21 mouse cellular contexts compared by ENCODE assay signal in genomic region chr14:37105846-37106245, GRCm38 (mm10). TPM values are rescaled to one million over a fixed set of nuclear protein-coding genes. Genes with fewer than 3 reads are reported as not detected.
DNase-seq lines count a peak whose midpoint lies in the region; ATAC-seq and TF ChIP-seq lines count a peak whose summit lies in the region.
"Had no signal": no experiment of that assay in that cellular context is flagged by ENCODE, and none has a peak within 500 bp of the region (broad histone marks: within the 10 kb centered on the region; RNA-seq: fewer than 3 reads in every experiment).

No protein-coding gene starts in this region.

- peak; percentile 35; the same call in 1 of the 2 replicates for ATAC-seq in heart, embryonic 13.5 days (ENCODE audit: extremely low read depth, insufficient number of reproducible peaks, low FRiP score, low TSS enrichment)
- ATAC-seq in neural tube, embryonic 12.5 days (ENCODE audit: low FRiP score, low read depth) = peak; percentile 31; the same call in 1 of the 2 replicates
- 0 out of 2 replicates have a peak, but pooled peaks have one; percentile 55 for ATAC-seq in forebrain, embryonic 15.5 days (replicated peaks)
- ATAC-seq in heart, postnatal 0 days (ENCODE audit: insufficient read depth, low read depth) = peak; percentile 85
- ATAC-seq: CD4-positive, CD25-positive, alpha-beta regulatory T cell, adult 4 months had no signal

- no peak for DNase-seq in heart, postnatal 14 days
- DNase-seq in neural tube, embryonic 10.5 days (ENCODE audit: extremely low spot score, low spot score) = no peak
- peak; percentile 51 for DNase-seq in heart, postnatal 0 days (ENCODE audit: low spot score)
- no peak for DNase-seq in gastrocnemius, postnatal 36 days
- DNase-seq in gastrocnemius, adult 8-10 months (ENCODE audit: low spot score in 2 of 2) = no peak
- DNase-seq: adrenal gland, postnatal 36 days; kidney, adult 11 months; kidney, postnatal 14 days; lung, adult 18-20 months; thymus, postnatal 25 days had no signal

- H3K27me3 ChIP-seq in heart, embryonic 13.5 days (replicated peaks) = peaks cover 12% of the 10 kb centered on the region
- H3K27me3 ChIP-seq in neural tube, embryonic 12.5 days (replicated peaks) = no peaks in the 10 kb centered on the region
- no peaks in the 10 kb centered on the region for H3K27me3 ChIP-seq in forebrain, embryonic 15.5 days
- H3K27me3 ChIP-seq in heart, postnatal 0 days (ENCODE audit: control insufficient read depth, insufficient read depth, low read length) = no peaks in the 10 kb centered on the region
- H3K27me3 ChIP-seq: hindbrain, embryonic 12.5 days; stomach, embryonic 15.5 days had no signal

- H3K36me3 ChIP-seq in heart, embryonic 13.5 days = no peaks in the 10 kb centered on the region
- H3K36me3 ChIP-seq in neural tube, embryonic 12.5 days = no peaks in the 10 kb centered on the region
- no peaks in the 10 kb centered on the region for H3K36me3 ChIP-seq in forebrain, embryonic 15.5 days
- no peaks in the 10 kb centered on the region for H3K36me3 ChIP-seq in heart, postnatal 0 days (replicated peaks; ENCODE audit: control insufficient read depth, insufficient read depth, low read length)
- H3K36me3 ChIP-seq: embryonic facial prominence, embryonic 15.5 days; hindbrain, embryonic 12.5 days; stomach, embryonic 15.5 days had no signal

- H3K4me3 ChIP-seq in heart, embryonic 13.5 days = no peak overlapping the region
- H3K4me3 ChIP-seq in neural tube, embryonic 12.5 days = no peak overlapping the region
- H3K4me3 ChIP-seq in forebrain, embryonic 15.5 days = no peak overlapping the region
- H3K4me3 ChIP-seq in heart, postnatal 0 days (ENCODE audit: low read depth, low read length) = no peak overlapping the region
- H3K4me3 ChIP-seq: embryonic facial prominence, embryonic 15.5 days; hindbrain, embryonic 12.5 days; stomach, embryonic 15.5 days had no signal

- TF ChIP-seq EP300 in heart, postnatal 0 days (IDR thresholded peaks at IDR 0.05; ENCODE audit: low read depth) = no peak

- H3K9me3 ChIP-seq in heart, embryonic 13.5 days = no peaks in the 10 kb centered on the region
- no peaks in the 10 kb centered on the region for H3K9me3 ChIP-seq in neural tube, embryonic 12.5 days
- no peaks in the 10 kb centered on the region for H3K9me3 ChIP-seq in forebrain, embryonic 15.5 days
- H3K9me3 ChIP-seq in heart, postnatal 0 days (replicated peaks; ENCODE audit: control insufficient read depth, low read length) = no peaks in the 10 kb centered on the region
- H3K9me3 ChIP-seq: embryonic facial prominence, embryonic 15.5 days; hindbrain, embryonic 12.5 days; stomach, embryonic 15.5 days had no signal

- peaks cover 43% of the 10 kb centered on the region for H3K4me1 ChIP-seq in heart, embryonic 13.5 days
- no peaks in the 10 kb centered on the region for H3K4me1 ChIP-seq in neural tube, embryonic 12.5 days
- no peaks in the 10 kb centered on the region for H3K4me1 ChIP-seq in forebrain, embryonic 15.5 days
- H3K4me1 ChIP-seq in heart, postnatal 0 days (ENCODE audit: control insufficient read depth, insufficient read depth) = peaks cover 23% of the 10 kb centered on the region
- H3K4me1 ChIP-seq: embryonic facial prominence, embryonic 15.5 days; hindbrain, embryonic 12.5 days; stomach, embryonic 15.5 days had no signal

- intact Hi-C loops in heart, postnatal 14 days (cut with DNase I) = no loop called here
- intact Hi-C loops in gastrocnemius, postnatal 36 days (cut with DNase I) = no loop called here

- peak overlapping the region; percentile 65 for H3K27ac ChIP-seq in heart, embryonic 13.5 days (replicated peaks)
- H3K27ac ChIP-seq in neural tube, embryonic 12.5 days = no peak overlapping the region
- no peak overlapping the region for H3K27ac ChIP-seq in forebrain, embryonic 15.5 days (replicated peaks)
- 0 out of 2 replicates have a peak overlapping the region, but pooled peaks have one; percentile 2 for H3K27ac ChIP-seq in heart, postnatal 0 days (ENCODE audit: low read depth)
- H3K27ac ChIP-seq: embryonic facial prominence, embryonic 15.5 days; hindbrain, embryonic 12.5 days; stomach, embryonic 15.5 days had no signal

- peak overlapping the region; percentile 42 for H3K4me2 ChIP-seq in heart, embryonic 13.5 days
- no peak overlapping the region for H3K4me2 ChIP-seq in neural tube, embryonic 12.5 days (replicated peaks)
- H3K4me2 ChIP-seq in forebrain, embryonic 15.5 days (replicated peaks) = no peak overlapping the region
- 0 out of 2 replicates have a peak overlapping the region, but pooled peaks have one; percentile 7 for H3K4me2 ChIP-seq in heart, postnatal 0 days (ENCODE audit: low read depth, low read length)
- H3K4me2 ChIP-seq: embryonic facial prominence, embryonic 15.5 days; hindbrain, embryonic 12.5 days; stomach, embryonic 15.5 days had no signal

- TF ChIP-seq CTCF in heart, postnatal 0 days (IDR thresholded peaks at IDR 0.05; ENCODE audit: low read depth) = no peak

- no peak overlapping the region for H3K9ac ChIP-seq in heart, embryonic 13.5 days
- no peak overlapping the region for H3K9ac ChIP-seq in neural tube, embryonic 12.5 days
- H3K9ac ChIP-seq in forebrain, embryonic 15.5 days (replicated peaks) = no peak overlapping the region
- H3K9ac ChIP-seq in heart, postnatal 0 days (replicated peaks; ENCODE audit: low read depth, low read length) = no peak overlapping the region
- H3K9ac ChIP-seq: embryonic facial prominence, embryonic 15.5 days; hindbrain, embryonic 12.5 days; stomach, embryonic 15.5 days had no signal

- 7% methylated on average over 7 of the region's 7 CpGs for WGBS in heart, embryonic 13.5 days
- WGBS in neural tube, embryonic 12.5 days = 50% methylated on average over 7 of the region's 7 CpGs
- WGBS in forebrain, embryonic 15.5 days = 40% methylated on average over 7 of the region's 7 CpGs
- WGBS in heart, postnatal 0 days = 10% methylated on average over 7 of the region's 7 CpGs

RNA-seq across cellular contexts. Expression of gene Cdhr1, which starts 7.7 kb away (rescaled TPM):
- 0.20 and 0.24 TPM in 2 replicates for polyA plus RNA-seq in heart, embryonic 13.5 days (2015; fragmentation: Nextera tagmentation; extraction: Ambion mirVana)
- total RNA-seq in heart, postnatal 14 days (2021) = under 1 TPM in 1 of 2 experiments, not detected in 1; 0.05 TPM
- 6.1 and 9.8 TPM in 2 replicates for polyA plus RNA-seq in neural tube, embryonic 12.5 days (2016; fragmentation: Nextera tagmentation; extraction: Ambion mirVana)
- polyA plus RNA-seq in forebrain, embryonic 15.5 days (2015; fragmentation: Nextera tagmentation; extraction: Ambion mirVana) = 3.0 TPM in 2 replicates
- total RNA-seq in heart, postnatal 0 days (2014; rRNA removed; ENCODE audit: low replicate concordance) = not detected in 2 replicates
- polyA plus RNA-seq in heart, postnatal 0 days (2015; fragmentation: Nextera tagmentation; extraction: Ambion mirVana) = 0.07 and 0.11 TPM in 2 replicates
- total RNA-seq in gastrocnemius, postnatal 36 days (2021) = not detected
- total RNA-seq in gastrocnemius, adult 8-10 months (2022) = not detected
- total RNA-seq: gastrocnemius, adult 18-20 months had no signal
- polyA plus RNA-seq: CD4-positive, CD25-positive, alpha-beta regulatory T cell, adult 4 months had no signal

RNA-seq across cellular contexts. Expression of gene 2610528A11Rik, which starts 8.0 kb away (rescaled TPM):
- polyA plus RNA-seq in heart, embryonic 13.5 days (2015; fragmentation: Nextera tagmentation; extraction: Ambion mirVana) = 1.8 and 1.9 TPM in 2 replicates
- total RNA-seq in heart, postnatal 14 days (2021) = not detected
- 0.48 TPM in 1 of 2 replicates, not detected in the other for polyA plus RNA-seq in neural tube, embryonic 12.5 days (2016; fragmentation: Nextera tagmentation; extraction: Ambion mirVana)
- 0.28 and 0.39 TPM in 2 replicates for polyA plus RNA-seq in forebrain, embryonic 15.5 days (2015; fragmentation: Nextera tagmentation; extraction: Ambion mirVana)
- 3.7 TPM in 1 of 2 replicates, not detected in the other for total RNA-seq in heart, postnatal 0 days (2014; rRNA removed; ENCODE audit: low replicate concordance)
- polyA plus RNA-seq in heart, postnatal 0 days (2015; fragmentation: Nextera tagmentation; extraction: Ambion mirVana) = 1.2 and 1.3 TPM in 2 replicates
- total RNA-seq in gastrocnemius, postnatal 36 days (2021) = under 1 TPM in 1 of 2 experiments, not detected in 1; 0.52 TPM
- 1 to 10 TPM in 1 of 4 experiments, under 1 TPM in 3; 0.54 to 1.1 (median 0.69) TPM for total RNA-seq in gastrocnemius, adult 8-10 months (2022)
- polyA plus RNA-seq: hindbrain, embryonic 12.5 days had no signal

RNA-seq across cellular contexts. Expression of gene Ghitm, which starts 29.2 kb away (rescaled TPM):
- 328 and 348 TPM in 2 replicates for polyA plus RNA-seq in heart, embryonic 13.5 days (2015; fragmentation: Nextera tagmentation; extraction: Ambion mirVana)
- total RNA-seq in heart, postnatal 14 days (2021) = 100 to 1,000 TPM; 567 to 610 TPM
- 192 and 201 TPM in 2 replicates for polyA plus RNA-seq in neural tube, embryonic 12.5 days (2016; fragmentation: Nextera tagmentation; extraction: Ambion mirVana)
- polyA plus RNA-seq in forebrain, embryonic 15.5 days (2015; fragmentation: Nextera tagmentation; extraction: Ambion mirVana) = 184 and 186 TPM in 2 replicates
- 257 and 266 TPM in 2 replicates for total RNA-seq in heart, postnatal 0 days (2014; rRNA removed; ENCODE audit: low replicate concordance)
- polyA plus RNA-seq in heart, postnatal 0 days (2015; fragmentation: Nextera tagmentation; extraction: Ambion mirVana) = 454 and 480 TPM in 2 replicates
- 100 to 1,000 TPM; 399 to 418 TPM for total RNA-seq in gastrocnemius, postnatal 36 days (2021)
- 100 to 1,000 TPM; 395 to 493 (median 424) TPM for total RNA-seq in gastrocnemius, adult 8-10 months (2022)

RNA-seq across cellular contexts. Expression of gene Lrit2, which starts 38.1 kb away (rescaled TPM):
- not detected in 2 replicates for polyA plus RNA-seq in heart, embryonic 13.5 days (2015; fragmentation: Nextera tagmentation; extraction: Ambion mirVana)
- total RNA-seq in heart, postnatal 14 days (2021) = not detected
- polyA plus RNA-seq in neural tube, embryonic 12.5 days (2016; fragmentation: Nextera tagmentation; extraction: Ambion mirVana) = not detected in 2 replicates
- polyA plus RNA-seq in forebrain, embryonic 15.5 days (2015; fragmentation: Nextera tagmentation; extraction: Ambion mirVana) = not detected in 2 replicates
- not detected in 2 replicates for total RNA-seq in heart, postnatal 0 days (2014; rRNA removed; ENCODE audit: low replicate concordance)
- not detected in 2 replicates for polyA plus RNA-seq in heart, postnatal 0 days (2015; fragmentation: Nextera tagmentation; extraction: Ambion mirVana)
- not detected for total RNA-seq in gastrocnemius, postnatal 36 days (2021)
- not detected for total RNA-seq in gastrocnemius, adult 8-10 months (2022)
- total RNA-seq: adrenal gland, postnatal 36 days; gastrocnemius, adult 18-20 months; layer of hippocampus, postnatal 14 days had no signal
- polyA plus RNA-seq: CD4-positive, CD25-positive, alpha-beta regulatory T cell, adult 4 months; embryonic facial prominence, embryonic 15.5 days; hindbrain, embryonic 12.5 days; limb, embryonic 14.5 days; small intestine, adult 2 months; stomach, embryonic 15.5 days had no signal

RNA-seq across cellular contexts. Expression of gene Lrit1, which starts 51.2 kb away (rescaled TPM):
- not detected in 2 replicates for polyA plus RNA-seq in heart, embryonic 13.5 days (2015; fragmentation: Nextera tagmentation; extraction: Ambion mirVana)
- under 1 TPM in 1 of 2 experiments, not detected in 1; 0.05 TPM for total RNA-seq in heart, postnatal 14 days (2021)
- polyA plus RNA-seq in neural tube, embryonic 12.5 days (2016; fragmentation: Nextera tagmentation; extraction: Ambion mirVana) = not detected in 2 replicates
- polyA plus RNA-seq in forebrain, embryonic 15.5 days (2015; fragmentation: Nextera tagmentation; extraction: Ambion mirVana) = not detected in 2 replicates
- not detected in 2 replicates for total RNA-seq in heart, postnatal 0 days (2014; rRNA removed; ENCODE audit: low replicate concordance)
- polyA plus RNA-seq in heart, postnatal 0 days (2015; fragmentation: Nextera tagmentation; extraction: Ambion mirVana) = not detected in 2 replicates
- total RNA-seq in gastrocnemius, postnatal 36 days (2021) = not detected
- not detected for total RNA-seq in gastrocnemius, adult 8-10 months (2022)
- total RNA-seq: adrenal gland, postnatal 36 days; gastrocnemius, adult 18-20 months; layer of hippocampus, postnatal 14 days had no signal
- polyA plus RNA-seq: CD4-positive, CD25-positive, alpha-beta regulatory T cell, adult 4 months; embryonic facial prominence, embryonic 15.5 days; hindbrain, embryonic 12.5 days; limb, embryonic 14.5 days; small intestine, adult 2 months; stomach, embryonic 15.5 days had no signal

Comparison
In these comparisons a context has a peak if more than half of its experiments do, and no peak if none do; other contexts are left out.
1. ATAC-seq: peak in every context shown above with its lines; median percentile 85 in heart, postnatal 0 days; 55 in forebrain, embryonic 15.5 days; 35 in heart, embryonic 13.5 days; 31 in neural tube, embryonic 12.5 days.
2. H3K27ac ChIP-seq: peak in heart, embryonic 13.5 days (single experiment) and heart, postnatal 0 days (single experiment); none in neural tube, embryonic 12.5 days (single experiment) and forebrain, embryonic 15.5 days (single experiment).
3. H3K4me2 ChIP-seq: peak in heart, embryonic 13.5 days (single experiment) and heart, postnatal 0 days (single experiment); none in neural tube, embryonic 12.5 days (single experiment) and forebrain, embryonic 15.5 days (single experiment).